7 mouse cellular contexts compared by ENCODE assay signal in genomic region chr19:32755792-32756635, GRCm38 (mm10). TPM values are rescaled to one million over a fixed set of nuclear protein-coding genes. Genes with fewer than 3 reads are reported as not detected.
DNase-seq lines count a peak whose midpoint lies in the region; ATAC-seq and TF ChIP-seq lines count a peak whose summit lies in the region.

No protein-coding gene starts in this region.

- peak; percentile 79 for ATAC-seq in intestine, postnatal 0 days
- ATAC-seq in midbrain, embryonic 13.5 days = peak; percentile 84

- H3K9me3 ChIP-seq in intestine, postnatal 0 days (ENCODE audit: control insufficient read depth) = no peaks in the 10 kb centered on the region
- H3K9me3 ChIP-seq in limb, embryonic 10.5 days (replicated peaks) = no peaks in the 10 kb centered on the region
- no peaks in the 10 kb centered on the region for H3K9me3 ChIP-seq in midbrain, embryonic 13.5 days

- TF ChIP-seq CTCF in intestine, postnatal 0 days (IDR thresholded peaks at IDR 0.05; ENCODE audit: low read depth) = peak; percentile 73

- H3K36me3 ChIP-seq in intestine, postnatal 0 days (ENCODE audit: control insufficient read depth, insufficient read depth) = no peaks in the 10 kb centered on the region
- H3K36me3 ChIP-seq in limb, embryonic 10.5 days = 0 out of 2 replicates have a peak, but pooled peaks cover 2% of the 10 kb centered on the region
- no peaks in the 10 kb centered on the region for H3K36me3 ChIP-seq in midbrain, embryonic 13.5 days

- H3K9ac ChIP-seq in intestine, postnatal 0 days (ENCODE audit: low read depth, low read length) = peak overlapping the region; percentile 77
- H3K9ac ChIP-seq in midbrain, embryonic 13.5 days (replicated peaks) = peak overlapping the region; percentile 80

- peak overlapping the region; percentile 90 for H3K4me2 ChIP-seq in intestine, postnatal 0 days (replicated peaks; ENCODE audit: low read depth)
- peak overlapping the region; percentile 92 for H3K4me2 ChIP-seq in midbrain, embryonic 13.5 days (replicated peaks)

- under 1% methylated on average over 52 of the region's 53 CpGs for WGBS in intestine, postnatal 0 days
- whole genome bisulfite sequencing in limb, embryonic 10.5 days = under 1% methylated on average over 53 of the region's 53 CpGs
- under 1% methylated on average over 52 of the region's 53 CpGs for WGBS in midbrain, embryonic 13.5 days

- peak overlapping the region; percentile 96 for H3K4me3 ChIP-seq in intestine, postnatal 0 days (ENCODE audit: low read depth, low read length)
- peak overlapping the region; percentile 86 for H3K4me3 ChIP-seq in limb, embryonic 10.5 days
- H3K4me3 ChIP-seq in midbrain, embryonic 13.5 days (replicated peaks) = peak overlapping the region; percentile 98

- no peaks in the 10 kb centered on the region for H3K4me1 ChIP-seq in intestine, postnatal 0 days (replicated peaks; ENCODE audit: control insufficient read depth, insufficient read depth, low read length)
- H3K4me1 ChIP-seq in limb, embryonic 10.5 days = peaks cover 20% of the 10 kb centered on the region
- peaks cover 34% of the 10 kb centered on the region for H3K4me1 ChIP-seq in midbrain, embryonic 13.5 days (replicated peaks)

- peak; percentile 95 for DNase-seq in adrenal gland, adult 8-10 months
- DNase-seq in embryo, embryonic 9.5 days (ENCODE audit: extremely low spot score) = peak; percentile 98
- DNase-seq in gastrocnemius, postnatal 4 days (ENCODE audit: low spot score in 2 of 2) = peak; percentile 93 to 97
- peak; percentile 96 for DNase-seq in limb, embryonic 10.5 days (ENCODE audit: low spot score)
- peak; percentile 92 for DNase-seq in spleen, adult 12 weeks (ENCODE audit: low spot score)

- peak overlapping the region; percentile 99 for H3K27ac ChIP-seq in intestine, postnatal 0 days (ENCODE audit: low read depth, low read length)
- H3K27ac ChIP-seq in limb, embryonic 10.5 days = peak overlapping the region; percentile 98
- peak overlapping the region; percentile 95 for H3K27ac ChIP-seq in midbrain, embryonic 13.5 days

- H3K27me3 ChIP-seq in intestine, postnatal 0 days (replicated peaks; ENCODE audit: control insufficient read depth, insufficient read depth, low read length) = no peaks in the 10 kb centered on the region
- H3K27me3 ChIP-seq in limb, embryonic 10.5 days (ENCODE audit: low read depth, poor library complexity, severe bottlenecking) = peaks cover 19% of the 10 kb centered on the region
- H3K27me3 ChIP-seq in midbrain, embryonic 13.5 days = peaks cover 7% of the 10 kb centered on the region

RNA-seq across cellular contexts. Expression of gene Pten, which starts 1.3 kb away (rescaled TPM):
- 10 to 100 TPM; 65.2 to 83.9 (median 75.7) TPM for total RNA-seq in adrenal gland, adult 8-10 months (2022)
- total RNA-seq in gastrocnemius, postnatal 4 days (2021) = 10 to 100 TPM; 41.7 to 48.4 TPM
- 13.2 and 16.1 TPM in 2 replicates for polyA plus RNA-seq in intestine, postnatal 0 days (2015; fragmentation: Nextera tagmentation; extraction: Ambion mirVana)
- 5.0 and 5.8 TPM in 2 replicates for polyA plus RNA-seq in limb, embryonic 10.5 days (2016; fragmentation: Nextera tagmentation; extraction: Ambion mirVana)
- polyA plus RNA-seq in midbrain, embryonic 13.5 days (2015; fragmentation: Nextera tagmentation; extraction: Ambion mirVana) = 11.1 and 11.7 TPM in 2 replicates

RNA-seq across cellular contexts. Expression of gene Atad1, which starts 16.4 kb away (rescaled TPM):
- 10 to 100 TPM; 75.4 to 88.7 (median 82.5) TPM for total RNA-seq in adrenal gland, adult 8-10 months (2022)
- 10 to 100 TPM; 40.5 to 44.7 TPM for total RNA-seq in gastrocnemius, postnatal 4 days (2021)
- 48.5 and 49.6 TPM in 2 replicates for polyA plus RNA-seq in intestine, postnatal 0 days (2015; fragmentation: Nextera tagmentation; extraction: Ambion mirVana)
- 62.5 and 71.7 TPM in 2 replicates for polyA plus RNA-seq in limb, embryonic 10.5 days (2016; fragmentation: Nextera tagmentation; extraction: Ambion mirVana)
- 115 and 133 TPM in 2 replicates for polyA plus RNA-seq in midbrain, embryonic 13.5 days (2015; fragmentation: Nextera tagmentation; extraction: Ambion mirVana)

Comparison
In these comparisons a context has a peak if more than half of its experiments do, and no peak if none do; other contexts are left out.
1. Peak in every context shown above with its lines: DNase-seq, ATAC-seq, H3K4me3 ChIP-seq and H3K27ac ChIP-seq.